Mouse (Mus musculus) small intestine, adult 2 months (tissue): ENCODE data around the gene Ube4a.

ENCODE experiments used
- CTCF ChIP-seq: fragments of 200-500 bp; IDR thresholded peaks from 2 replicates; pipeline ENCODE4 v1.5.1; 2012; ENCODE audit warnings: low read depth, mild to moderate bottlenecking, control low read depth, inconsistent platforms, low read length, moderate library complexity, mixed read lengths; ENCODE audit not compliant: insufficient replicate concordance, insufficient read length; ENCODE audit errors: extremely low read depth
- POLR2A ChIP-seq: fragments of 200-500 bp; IDR thresholded peaks from 2 replicates; pipeline ENCODE4 v1.6.1; 2012; ENCODE audit warnings: low read depth, mild to moderate bottlenecking, control low read depth, inconsistent platforms, low read length, moderate library complexity

GRCm38 (mm10) chr9:44969450-44969849 lies 4.0 kb upstream of the Ube4a start:
- TF ChIP-seq POLR2A (no peak), CTCF (peak; percentile 62; the same call in 1 of the 2 replicates)
